Mouse (Mus musculus) urinary bladder, postnatal 25 days (tissue): ENCODE results near the gene Eif3i.

ENCODE experiments used
- DNase-seq: peaks from one replicate; pipeline ENCODE4 v3.0.0; 2022; ENCODE audit warnings: low spot score

Eif3i gene

GRCm38 (mm10) chr4:129618786-129619691 is 18.6 kb upstream of the Eif3i start, which contains the start of gene Iqcc:
Gene Iqcc, minus strand, starts transcription at chr4:129619099.
- DNase-seq: peak; percentile 92

GRCm38 (mm10) chr4:129618031-129618430 is 17.6 kb upstream of the Eif3i start:
- DNase-seq: no peak

- no peak for DNase-seq
These were observed 16.7 kb upstream of the Eif3i start for GRCm38 (mm10) chr4:129617121-129617641.

GRCm38 (mm10) chr4:129616631-129617030 is 16.2 kb upstream of the Eif3i start:
- DNase-seq: no peak

GRCm38 (mm10) chr4:129615801-129616290 is 15.4 kb upstream of the Eif3i start:
- DNase-seq: no peak

- no peak for DNase-seq
These were observed 13.6 kb upstream of the Eif3i start, which contains the start of gene Dcdc2b for GRCm38 (mm10) chr4:129614093-129614492. Gene Dcdc2b, minus strand, starts transcription at chr4:129614257.

- no peak for DNase-seq
These were observed 10.0 kb upstream of the Eif3i start for GRCm38 (mm10) chr4:129610472-129610871.

- DNase-seq: no peak
These were observed 9.6 kb upstream of the Eif3i start for GRCm38 (mm10) chr4:129610026-129610425.

- DNase-seq: no peak
These were observed 8.7 kb upstream of the Eif3i start for GRCm38 (mm10) chr4:129609139-129609631.

- peak; percentile 76 for DNase-seq
These were observed 8.1 kb upstream of the Eif3i start for GRCm38 (mm10) chr4:129608426-129609025.

GRCm38 (mm10) chr4:129588865-129589264 is 11.6 kb downstream of the Eif3i start:
- DNase-seq: no peak

- DNase-seq: no peak
These were observed 13.5 kb downstream of the Eif3i start for GRCm38 (mm10) chr4:129586943-129587342.

GRCm38 (mm10) chr4:129585773-129586172 is 14.7 kb downstream of the Eif3i start:
- no peak for DNase-seq

- peak; percentile 83 for DNase-seq
These were observed 15.4 kb downstream of the Eif3i start for GRCm38 (mm10) chr4:129584884-129585608.

- no peak for DNase-seq
These were observed 16.1 kb downstream of the Eif3i start for GRCm38 (mm10) chr4:129584370-129584769.

GRCm38 (mm10) chr4:129582251-129582650 is 18.2 kb downstream of the Eif3i start:
- no peak for DNase-seq

GRCm38 (mm10) chr4:129580347-129580746 is 20.1 kb downstream of the Eif3i start:
- no peak for DNase-seq

GRCm38 (mm10) chr4:129578466-129578865 is 22.0 kb downstream of the Eif3i start, which contains the start of gene Fam167b:
Gene Fam167b, minus strand, starts transcription at chr4:129578549.
- DNase-seq: no peak

- DNase-seq: no peak
These were observed 22.8 kb downstream of the Eif3i start for GRCm38 (mm10) chr4:129577688-129578087.

GRCm38 (mm10) chr4:129576863-129577491 is 23.5 kb downstream of the Eif3i start:
- peak; percentile 48 for DNase-seq

GRCm38 (mm10) chr4:129575171-129575844 is 25.1 kb downstream of the Eif3i start:
- DNase-seq: no peak
